Mouse (Mus musculus) kidney, embryonic 16.5 days (tissue): ENCODE results near the gene Dtx2. TPM values are rescaled to one million over a fixed set of nuclear protein-coding genes. Genes with fewer than 3 reads are reported as not detected.

Experiments
- ATAC-seq: fragments of 200-750 bp; cut with Nextera tagmentation; 2 replicates; pipeline ENCODE4 v1.8.0; 2017; ENCODE audit warnings: moderate TSS enrichment; ENCODE audit not compliant: low FRiP score, low TSS enrichment
- H3K27ac ChIP-seq: fragments of 300-500 bp; sonication (generic); 2 replicates; pipeline ENCODE4 v1.5.1; 2014; ENCODE audit warnings: low read length
- H3K27me3 ChIP-seq: fragments of 300-500 bp; sonication (generic); 2 replicates; pipeline ENCODE4 v1.6.1; 2014; ENCODE audit warnings: low read length, control low read depth, mixed read lengths; ENCODE audit not compliant: insufficient read depth
- H3K36me3 ChIP-seq: fragments of 300-500 bp; sonication (generic); 2 replicates; pipeline ENCODE4 v1.6.1; 2014; ENCODE audit warnings: low read length, control low read depth, mixed read lengths; ENCODE audit not compliant: insufficient read depth
- H3K4me1 ChIP-seq: fragments of 300-500 bp; sonication (generic); 2 replicates; pipeline ENCODE4 v1.6.1; 2014; ENCODE audit warnings: low read length, control low read depth, mixed read lengths; ENCODE audit not compliant: insufficient read depth
- H3K4me2 ChIP-seq: fragments of 300-500 bp; sonication (generic); replicated peaks from 2 replicates; pipeline ENCODE4 v1.6.1; 2014; ENCODE audit warnings: low read depth, low read length
- H3K4me3 ChIP-seq: fragments of 300-500 bp; sonication (generic); 2 replicates; pipeline ENCODE4 v1.5.1; 2014; ENCODE audit warnings: mild to moderate bottlenecking, low read length
- H3K9ac ChIP-seq: fragments of 300-500 bp; sonication (generic); replicated peaks from 2 replicates; pipeline ENCODE4 v1.6.1; 2014; ENCODE audit warnings: low read length
- H3K9me3 ChIP-seq: fragments of 300-500 bp; sonication (generic); 2 replicates; pipeline ENCODE4 v1.6.1; 2016; ENCODE audit warnings: low read length, control low read depth
- whole genome bisulfite sequencing: fragments of 180-500 bp; shearing (Covaris S2); extraction: QIAGEN DNeasy Blood & Tissue Kit; methylation state at CpG from one replicate; pipeline ENCODE4 v1.1.7; 2014; 5-methylcytosine and 5-hydroxymethylcytosine counted together
- polyA plus RNA-seq: library from polyadenylated mRNA; unstranded; fragments of >200 nt; fragmentation: Nextera tagmentation; extraction: Ambion mirVana; gene quantifications from 2 replicates; pipeline ENCODE4 v1.2.1, GENCODE M21; 2015

Dtx2 gene
- polyA plus RNA-seq, 1 experiment from 2014 or later: 32.9 TPM

- no peak for ATAC-seq
- no peak overlapping the region for H3K9ac ChIP-seq
- no peaks in the 10 kb centered on the region for H3K9me3 ChIP-seq
- H3K4me3 ChIP-seq: no peak overlapping the region
- 91% methylated on average over 4 of the region's 4 CpGs for WGBS
- H3K27ac ChIP-seq: peak overlapping the region; percentile 95
- no peaks in the 10 kb centered on the region for H3K36me3 ChIP-seq
- H3K4me2 ChIP-seq: peak overlapping the region; percentile 49
- peaks cover 21% of the 10 kb centered on the region for H3K4me1 ChIP-seq
- H3K27me3 ChIP-seq: no peaks in the 10 kb centered on the region
Measured at GRCm38 (mm10) chr5:135958367-135958766, 36.2 kb upstream of the Dtx2 start.

- 92% methylated on average over 7 of the region's 7 CpGs for WGBS
- no peaks in the 10 kb centered on the region for H3K27me3 ChIP-seq
- H3K36me3 ChIP-seq: no peaks in the 10 kb centered on the region
- H3K9me3 ChIP-seq: no peaks in the 10 kb centered on the region
- H3K9ac ChIP-seq: no peak overlapping the region
- no peak for ATAC-seq
- no peak overlapping the region for H3K4me2 ChIP-seq
- peaks cover 22% of the 10 kb centered on the region for H3K4me1 ChIP-seq
- no peak overlapping the region for H3K4me3 ChIP-seq
- H3K27ac ChIP-seq: no peak overlapping the region
Measured at GRCm38 (mm10) chr5:135959911-135960310, 34.7 kb upstream of the Dtx2 start.

- Histone ChIP-seq H3K27ac (peak overlapping the region; percentile 97; the same call in 1 of the 2 replicates), H3K4me1 (peaks cover 30% of the 10 kb centered on the region), H3K9ac (no peak overlapping the region), H3K36me3 (no peaks in the 10 kb centered on the region), H3K27me3 (no peaks in the 10 kb centered on the region), H3K4me2 (peak overlapping the region; percentile 94; the same call in 1 of the 2 replicates), H3K4me3 (no peak overlapping the region), H3K9me3 (no peaks in the 10 kb centered on the region)
- 96% methylated on average over 15 of the region's 15 CpGs for WGBS
- ATAC-seq: no peak
Measured at GRCm38 (mm10) chr5:135960909-135961635, 33.5 kb upstream of the Dtx2 start.

GRCm38 (mm10) chr5:135962125-135962491, 32.5 kb upstream of the Dtx2 start:
- Histone ChIP-seq H3K9ac (peak overlapping the region; percentile 69), H3K4me3 (peak overlapping the region; percentile 65), H3K27ac (peak overlapping the region; percentile 97), H3K36me3 (no peaks in the 10 kb centered on the region), H3K4me1 (peaks cover 27% of the 10 kb centered on the region), H3K4me2 (peak overlapping the region; percentile 94), H3K9me3 (no peaks in the 10 kb centered on the region), H3K27me3 (no peaks in the 10 kb centered on the region)
- no peak; the same call in 1 of the 2 replicates for ATAC-seq
- under 1% methylated on average over 11 of the region's 11 CpGs for WGBS

- Histone ChIP-seq H3K36me3 (no peaks in the 10 kb centered on the region), H3K9me3 (no peaks in the 10 kb centered on the region), H3K27me3 (no peaks in the 10 kb centered on the region), H3K4me3 (peak overlapping the region; percentile 65), H3K9ac (peak overlapping the region; percentile 92), H3K4me1 (peaks cover 26% of the 10 kb centered on the region), H3K27ac (peak overlapping the region; percentile 97), H3K4me2 (peak overlapping the region; percentile 94)
- peak; percentile 96 for ATAC-seq
- WGBS: 0% methylated on average over 64 of the region's 64 CpGs
Measured at GRCm38 (mm10) chr5:135962492-135963279, 31.9 kb upstream of the Dtx2 start.

- no peak for ATAC-seq
- peak overlapping the region; percentile 65 for H3K4me3 ChIP-seq
- H3K9ac ChIP-seq: peak overlapping the region; percentile 92
- H3K27ac ChIP-seq: peak overlapping the region; percentile 97
- 3% methylated on average over 6 of the region's 6 CpGs for WGBS
- no peaks in the 10 kb centered on the region for H3K9me3 ChIP-seq
- no peaks in the 10 kb centered on the region for H3K27me3 ChIP-seq
- peak overlapping the region; percentile 94 for H3K4me2 ChIP-seq
- peaks cover 21% of the 10 kb centered on the region for H3K4me1 ChIP-seq
- H3K36me3 ChIP-seq: no peaks in the 10 kb centered on the region
Measured at GRCm38 (mm10) chr5:135963280-135963627, 31.3 kb upstream of the Dtx2 start.

GRCm38 (mm10) chr5:135965501-135965930, 29.1 kb upstream of the Dtx2 start:
- H3K4me3 ChIP-seq: peak overlapping the region; percentile 38
- H3K36me3 ChIP-seq: no peaks in the 10 kb centered on the region
- 6% methylated on average over 24 of the region's 24 CpGs for WGBS
- no peak for ATAC-seq
- H3K4me2 ChIP-seq: peak overlapping the region; percentile 58
- peak overlapping the region; percentile 48 for H3K9ac ChIP-seq
- peaks cover 19% of the 10 kb centered on the region for H3K4me1 ChIP-seq
- no peaks in the 10 kb centered on the region for H3K9me3 ChIP-seq
- no peaks in the 10 kb centered on the region for H3K27me3 ChIP-seq
- peak overlapping the region; percentile 57 for H3K27ac ChIP-seq

- WGBS: 60% methylated on average over 9 of the region's 9 CpGs
- Histone ChIP-seq H3K27me3 (no peaks in the 10 kb centered on the region), H3K36me3 (no peaks in the 10 kb centered on the region), H3K9me3 (no peaks in the 10 kb centered on the region), H3K27ac (no peak overlapping the region), H3K4me2 (no peak overlapping the region), H3K4me1 (peaks cover 14% of the 10 kb centered on the region), H3K4me3 (no peak overlapping the region), H3K9ac (no peak overlapping the region)
- ATAC-seq: no peak
Measured at GRCm38 (mm10) chr5:135966866-135967265, 27.7 kb upstream of the Dtx2 start.

- no peak overlapping the region for H3K4me3 ChIP-seq
- no peaks in the 10 kb centered on the region for H3K36me3 ChIP-seq
- no peak overlapping the region for H3K9ac ChIP-seq
- 67% methylated on average over 1 of the region's 1 CpGs for WGBS
- ATAC-seq: no peak
- H3K4me2 ChIP-seq: no peak overlapping the region
- no peaks in the 10 kb centered on the region for H3K9me3 ChIP-seq
- H3K27ac ChIP-seq: no peak overlapping the region
- peaks cover 8% of the 10 kb centered on the region for H3K4me1 ChIP-seq
- no peaks in the 10 kb centered on the region for H3K27me3 ChIP-seq
Measured at GRCm38 (mm10) chr5:135968781-135969180, 25.8 kb upstream of the Dtx2 start.

GRCm38 (mm10) chr5:135970247-135970646, 24.4 kb upstream of the Dtx2 start:
- Histone ChIP-seq H3K9ac (no peak overlapping the region), H3K9me3 (no peaks in the 10 kb centered on the region), H3K4me1 (peaks cover 5% of the 10 kb centered on the region), H3K4me3 (no peak overlapping the region), H3K27me3 (no peaks in the 10 kb centered on the region), H3K27ac (no peak overlapping the region), H3K36me3 (no peaks in the 10 kb centered on the region), H3K4me2 (no peak overlapping the region)
- no peak for ATAC-seq
- WGBS: 72% methylated on average over 6 of the region's 6 CpGs
